Mouse (Mus musculus): ENCODE data around the gene Plce1.

GRCm38 (mm10) chr19:38679520-38679919, 198.6 kb downstream of the Plce1 start:
- TF ChIP-seq CTCF (IDR thresholded peaks at IDR 0.05; ENCODE audit: low read depth) (no peak), EP300 (IDR thresholded peaks at IDR 0.05; ENCODE audit: low read depth) (no peak)
